9 mouse cellular contexts compared by ENCODE assay signal in the genomic region with DNA sequence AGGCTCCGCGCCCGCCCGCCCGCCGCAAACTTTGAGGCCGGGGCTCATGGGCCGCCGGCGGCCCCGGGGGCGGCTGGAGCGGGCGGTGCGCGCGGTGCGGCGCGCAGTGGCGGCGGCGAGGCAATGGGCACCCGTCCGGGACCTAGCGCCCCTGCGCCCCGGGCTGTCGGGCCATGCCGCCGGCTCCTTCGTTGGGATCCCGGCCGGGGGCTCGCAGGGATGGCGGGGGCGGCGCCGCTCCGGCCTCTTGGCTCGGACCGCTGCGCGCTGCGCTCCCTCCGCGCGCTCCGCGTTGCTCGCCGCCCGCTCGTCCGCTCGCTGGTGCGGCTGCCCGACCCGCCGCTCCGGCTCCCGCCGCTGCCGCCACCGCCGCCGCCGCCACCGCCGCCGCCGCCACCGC. TPM values are rescaled to one million over a fixed set of nuclear protein-coding genes. Genes with fewer than 3 reads are reported as not detected.
DNase-seq lines count a peak whose midpoint lies in the region; ATAC-seq and TF ChIP-seq lines count a peak whose summit lies in the region.
"Had no signal": no experiment of that assay in that cellular context is flagged by ENCODE, and none has a peak within 500 bp of the region (broad histone marks: within the 10 kb centered on the region; RNA-seq: fewer than 3 reads in every experiment).

A gene (minus strand): TSS at position 46 of the 400 bp plus-strand sequence.

- H3K36me3 ChIP-seq in megakaryocyte, embryonic 14.5 days (replicated peaks; ENCODE audit: low read length), result no peaks in the 10 kb centered on the region
- H3K36me3 ChIP-seq in limb, embryonic 12.5 days, result no peaks in the 10 kb centered on the region
- H3K36me3 ChIP-seq in stomach, embryonic 14.5 days (ENCODE audit: control insufficient read depth, insufficient read depth, low read length), result no peaks in the 10 kb centered on the region

- H3K4me1 ChIP-seq in megakaryocyte, embryonic 14.5 days, result peaks cover 11% of the 10 kb centered on the region
- H3K4me1 ChIP-seq in limb, embryonic 12.5 days (replicated peaks), result peaks cover 18% of the 10 kb centered on the region
- peaks cover 12% of the 10 kb centered on the region for H3K4me1 ChIP-seq in stomach, embryonic 14.5 days (ENCODE audit: control insufficient read depth, insufficient read depth, low read length)

- H3K27me3 ChIP-seq in megakaryocyte, embryonic 14.5 days (replicated peaks), result peaks cover 96% of the 10 kb centered on the region
- H3K27me3 ChIP-seq in limb, embryonic 12.5 days, result peaks cover 97% of the 10 kb centered on the region
- H3K27me3 ChIP-seq in stomach, embryonic 14.5 days (ENCODE audit: control insufficient read depth, insufficient read depth, low read length), result peaks cover 62% of the 10 kb centered on the region

- ATAC-seq in megakaryocyte, adult 5-6 weeks (ENCODE audit: poor library complexity, severe bottlenecking), result no peak
- no peak for ATAC-seq in limb, embryonic 12.5 days (ENCODE audit: insufficient number of reproducible peaks, insufficient read depth, low FRiP score, low TSS enrichment, low read depth)
- no peak for ATAC-seq in stomach, embryonic 14.5 days (ENCODE audit: insufficient number of reproducible peaks, insufficient read depth, low FRiP score, low read depth)
- ATAC-seq in megakaryocyte progenitor cell, adult 5-6 weeks (replicated peaks; ENCODE audit: poor library complexity), result no peak

- intact Hi-C loops in gastrocnemius, adult 2 months (cut with DNase I), result no loop called here

- H3K9ac ChIP-seq in limb, embryonic 12.5 days (replicated peaks), result peak within 1 kb of the TSS; percentile 44
- no peak within 1 kb of the TSS; the same call in 1 of the 2 replicates for H3K9ac ChIP-seq in stomach, embryonic 14.5 days (replicated peaks; ENCODE audit: low read depth, low read length)

- H3K4me2 ChIP-seq in limb, embryonic 12.5 days, result peak within 1 kb of the TSS; percentile 97
- H3K4me2 ChIP-seq in stomach, embryonic 14.5 days (replicated peaks; ENCODE audit: low read depth, low read length), result peak within 1 kb of the TSS; percentile 96

- no peak for DNase-seq in gastrocnemius, adult 2 months
- no peak for DNase-seq in gastrocnemius, postnatal 4 days (ENCODE audit: low spot score in 2 of 2)
- no peak for DNase-seq in yolk sac, embryonic 10.5 days (ENCODE audit: low spot score)

- H3K4me3 ChIP-seq in gastrocnemius, adult 2 months, result peak within 1 kb of the TSS; percentile 66
- H3K4me3 ChIP-seq in megakaryocyte, embryonic 14.5 days (replicated peaks), result peak within 1 kb of the TSS; percentile 62
- H3K4me3 ChIP-seq in limb, embryonic 12.5 days (replicated peaks), result peak within 1 kb of the TSS; percentile 53
- H3K4me3 ChIP-seq in stomach, embryonic 14.5 days (ENCODE audit: low read depth, low read length), result peak within 1 kb of the TSS; percentile 39

- peaks cover 3% of the 10 kb centered on the region; the same call in 1 of the 2 replicates for H3K9me3 ChIP-seq in megakaryocyte, embryonic 14.5 days
- no peaks in the 10 kb centered on the region for H3K9me3 ChIP-seq in limb, embryonic 12.5 days
- no peaks in the 10 kb centered on the region for H3K9me3 ChIP-seq in stomach, embryonic 14.5 days (ENCODE audit: control insufficient read depth, low read depth, low read length)

- no peak within 1 kb of the TSS for H3K27ac ChIP-seq in gastrocnemius, adult 2 months
- H3K27ac ChIP-seq in limb, embryonic 12.5 days, result no peak within 1 kb of the TSS
- no peak within 1 kb of the TSS for H3K27ac ChIP-seq in stomach, embryonic 14.5 days (ENCODE audit: low read length)

- TF ChIP-seq CTCF in gastrocnemius, adult 2 months (IDR thresholded peaks at IDR 0.05), result no peak

- WGBS in limb, embryonic 12.5 days, result under 1% methylated on average over 24 of the region's 73 CpGs
- WGBS in stomach, embryonic 14.5 days, result 0% methylated on average over 4 of the region's 73 CpGs

RNA-seq across cellular contexts. Expression of the gene that starts here (rescaled TPM):
- total RNA-seq in gastrocnemius, adult 2 months (2021), result under 1 TPM; 0.17 to 0.18 TPM
- under 1 TPM; 0.39 to 0.47 TPM for total RNA-seq in gastrocnemius, postnatal 4 days (2021)
- not detected in 2 replicates for polyA plus RNA-seq in megakaryocyte, embryonic 14.5 days (2012; ENCODE audit: insufficient read depth, low replicate concordance)
- total RNA-seq in megakaryocyte, adult 5-6 weeks (2015), result not detected in 2 replicates
- total RNA-seq in megakaryocyte, adult 5-6 weeks (2017), result not detected in 2 replicates
- 0.08 TPM in 2 replicates for polyA plus RNA-seq in limb, embryonic 12.5 days (2016; fragmentation: Nextera tagmentation; extraction: Ambion mirVana)
- polyA plus RNA-seq in stomach, embryonic 14.5 days (2014; fragmentation: Nextera tagmentation; extraction: Ambion mirVana), result 0.16 and 0.34 TPM in 2 replicates
- not detected in 2 replicates for total RNA-seq in megakaryocyte progenitor cell, adult 5-6 weeks (2015)
- not detected in 2 replicates for total RNA-seq in megakaryocyte progenitor cell, adult 5-6 weeks (2017)
- total RNA-seq: megakaryocyte-erythroid progenitor cell, adult 5-6 weeks had no signal
